Mouse (Mus musculus): ENCODE results near the gene Lrp6.

DNA sequence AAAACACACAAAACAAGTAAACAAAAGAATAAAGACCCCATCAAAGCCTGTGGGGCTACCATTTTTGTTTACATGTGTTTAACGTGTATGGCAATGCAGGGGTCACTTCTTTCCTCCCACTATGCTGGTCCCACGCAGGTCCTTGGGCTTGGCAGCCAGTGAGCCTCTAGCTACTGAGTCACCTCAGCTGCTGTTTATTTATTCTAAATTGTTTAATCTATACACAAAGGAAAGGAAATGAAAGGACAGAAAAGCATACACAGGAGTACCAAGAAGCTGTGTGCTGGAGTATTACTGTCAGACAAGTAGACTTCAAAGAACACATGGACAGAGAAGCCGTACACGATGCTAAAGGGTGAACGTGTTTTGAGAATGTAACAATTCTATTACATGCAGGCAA is 122.8 kb downstream of the Lrp6 start:
- no peak for TF ChIP-seq POLR2A (IDR thresholded peaks at IDR 0.05; ENCODE audit: insufficient read length, low read depth)
- TF ChIP-seq TCF12 (IDR thresholded peaks at IDR 0.05; ENCODE audit: insufficient read depth, poor library complexity, severe bottlenecking), result no peak
- TF ChIP-seq MAX (IDR thresholded peaks at IDR 0.05; ENCODE audit: low read depth), result no peak
- TF ChIP-seq CEBPB (IDR thresholded peaks at IDR 0.05; ENCODE audit: insufficient read depth, poor library complexity, severe bottlenecking), result no peak
- TF ChIP-seq POLR2AphosphoS2 (IDR thresholded peaks at IDR 0.05; ENCODE audit: insufficient read length, low read depth), result no peak
- TF ChIP-seq USF1 (IDR thresholded peaks at IDR 0.05; ENCODE audit: low read depth), result no peak
- no peak for TF ChIP-seq MYOD1 (IDR thresholded peaks at IDR 0.05; ENCODE audit: control insufficient read depth in 1 of 3, insufficient read length in 2 of 3, low read depth in 2 of 3)
- TF ChIP-seq SRF (IDR thresholded peaks at IDR 0.05; ENCODE audit: control insufficient read depth, insufficient read length, low read depth), result no peak
- no peak for TF ChIP-seq REST (IDR thresholded peaks at IDR 0.05; ENCODE audit: insufficient read depth, insufficient read length)

Data from myocyte (in vitro differentiated cells).